Mouse (Mus musculus): Measurements from ENCODE around the gene Klhdc8a. TPM values are rescaled to one million over a fixed set of nuclear protein-coding genes. Genes with fewer than 3 reads are reported as not detected.

Klhdc8a gene
- polyA plus RNA-seq, 1 experiment from 2014 or later = 1.4 TPM

- Histone ChIP-seq H3K4me2 (replicated peaks; ENCODE audit: low read depth, low read length) (no peak overlapping the region), H3K4me3 (ENCODE audit: low read length) (no peak overlapping the region), H3K9ac (ENCODE audit: low read depth, low read length) (no peak overlapping the region), H3K27me3 (ENCODE audit: control insufficient read depth, insufficient read depth, low read length) (peaks cover 11% of the 10 kb centered on the region), H3K27ac (ENCODE audit: low read depth, low read length) (no peak overlapping the region), H3K4me1 (ENCODE audit: control insufficient read depth, insufficient read depth, low read length) (0 out of 2 replicates have a peak, but pooled peaks cover 11% of the 10 kb centered on the region), H3K9me3 (ENCODE audit: control insufficient read depth, low read length) (no peaks in the 10 kb centered on the region), H3K36me3 (ENCODE audit: control insufficient read depth, insufficient read depth, low read length) (no peaks in the 10 kb centered on the region)
- no peak for ATAC-seq (ENCODE audit: low FRiP score, low TSS enrichment)
- WGBS = 60% methylated on average over 7 of the region's 7 CpGs
These were observed 12.3 kb downstream of the Klhdc8a start for GRCm38 (mm10) chr1:132310754-132311153.

GRCm38 (mm10) chr1:132311174-132311859 lies 12.9 kb downstream of the Klhdc8a start:
- ATAC-seq (ENCODE audit: low FRiP score, low TSS enrichment) = no peak
- Histone ChIP-seq H3K27ac (ENCODE audit: low read depth, low read length) (no peak overlapping the region), H3K36me3 (ENCODE audit: control insufficient read depth, insufficient read depth, low read length) (no peaks in the 10 kb centered on the region), H3K4me3 (ENCODE audit: low read length) (no peak overlapping the region), H3K27me3 (ENCODE audit: control insufficient read depth, insufficient read depth, low read length) (peaks cover 11% of the 10 kb centered on the region), H3K9me3 (ENCODE audit: control insufficient read depth, low read length) (no peaks in the 10 kb centered on the region), H3K9ac (ENCODE audit: low read depth, low read length) (no peak overlapping the region), H3K4me1 (ENCODE audit: control insufficient read depth, insufficient read depth, low read length) (0 out of 2 replicates have a peak, but pooled peaks cover 11% of the 10 kb centered on the region), H3K4me2 (replicated peaks; ENCODE audit: low read depth, low read length) (no peak overlapping the region)
- 45% methylated on average over 10 of the region's 10 CpGs for WGBS

- no peak overlapping the region for H3K27ac ChIP-seq (ENCODE audit: low read depth, low read length)
- no peaks in the 10 kb centered on the region for H3K36me3 ChIP-seq (ENCODE audit: control insufficient read depth, insufficient read depth, low read length)
- peaks cover 18% of the 10 kb centered on the region for H3K27me3 ChIP-seq (ENCODE audit: control insufficient read depth, insufficient read depth, low read length)
- no peak overlapping the region for H3K4me3 ChIP-seq (ENCODE audit: low read length)
- H3K4me1 ChIP-seq (ENCODE audit: control insufficient read depth, insufficient read depth, low read length) = 0 out of 2 replicates have a peak, but pooled peaks cover 11% of the 10 kb centered on the region
- H3K4me2 ChIP-seq (replicated peaks; ENCODE audit: low read depth, low read length) = no peak overlapping the region
- no peak for ATAC-seq (ENCODE audit: low FRiP score, low TSS enrichment)
- H3K9ac ChIP-seq (ENCODE audit: low read depth, low read length) = no peak overlapping the region
- no peaks in the 10 kb centered on the region for H3K9me3 ChIP-seq (ENCODE audit: control insufficient read depth, low read length)
- WGBS = 55% methylated on average over 2 of the region's 2 CpGs
These were observed 13.6 kb downstream of the Klhdc8a start for GRCm38 (mm10) chr1:132312043-132312442.

- Histone ChIP-seq H3K9me3 (ENCODE audit: control insufficient read depth, low read length) (no peaks in the 10 kb centered on the region), H3K4me1 (ENCODE audit: control insufficient read depth, insufficient read depth, low read length) (0 out of 2 replicates have a peak, but pooled peaks cover 11% of the 10 kb centered on the region), H3K9ac (ENCODE audit: low read depth, low read length) (no peak overlapping the region), H3K4me3 (ENCODE audit: low read length) (no peak overlapping the region), H3K27ac (ENCODE audit: low read depth, low read length) (no peak overlapping the region), H3K36me3 (ENCODE audit: control insufficient read depth, insufficient read depth, low read length) (no peaks in the 10 kb centered on the region), H3K4me2 (replicated peaks; ENCODE audit: low read depth, low read length) (no peak overlapping the region), H3K27me3 (ENCODE audit: control insufficient read depth, insufficient read depth, low read length) (peaks cover 18% of the 10 kb centered on the region)
- peak; percentile 21; the same call in 1 of the 2 replicates for ATAC-seq (ENCODE audit: low FRiP score, low TSS enrichment)
- 58% methylated on average over 3 of the region's 3 CpGs for WGBS
These were observed 14.3 kb downstream of the Klhdc8a start for GRCm38 (mm10) chr1:132312703-132313102.

- H3K4me1 ChIP-seq (ENCODE audit: control insufficient read depth, insufficient read depth, low read length) = 0 out of 2 replicates have a peak, but pooled peaks cover 10% of the 10 kb centered on the region
- H3K36me3 ChIP-seq (ENCODE audit: control insufficient read depth, insufficient read depth, low read length) = no peaks in the 10 kb centered on the region
- peaks cover 18% of the 10 kb centered on the region for H3K27me3 ChIP-seq (ENCODE audit: control insufficient read depth, insufficient read depth, low read length)
- H3K9ac ChIP-seq (ENCODE audit: low read depth, low read length) = peak within 1 kb of the TSS; percentile 53
- H3K9me3 ChIP-seq (ENCODE audit: control insufficient read depth, low read length) = no peaks in the 10 kb centered on the region
- ATAC-seq (ENCODE audit: low FRiP score, low TSS enrichment) = peak; percentile 86
- peak within 1 kb of the TSS; percentile 91 for H3K4me2 ChIP-seq (replicated peaks; ENCODE audit: low read depth, low read length)
- under 1% methylated on average over 67 of the region's 67 CpGs for WGBS
- H3K4me3 ChIP-seq (ENCODE audit: low read length) = peak within 1 kb of the TSS; percentile 46
- H3K27ac ChIP-seq (ENCODE audit: low read depth, low read length) = no peak within 1 kb of the TSS
These were observed 17.6 kb downstream of the Klhdc8a start, which contains the start of gene Nuak2 for GRCm38 (mm10) chr1:132315889-132316624. Nuak2 (plus strand) TSS chr1:132316126.

- H3K9me3 ChIP-seq (ENCODE audit: control insufficient read depth, low read length) = no peaks in the 10 kb centered on the region
- H3K4me3 ChIP-seq (ENCODE audit: low read length) = peak overlapping the region; percentile 46
- WGBS = 34% methylated on average over 7 of the region's 7 CpGs
- no peak for ATAC-seq (ENCODE audit: low FRiP score, low TSS enrichment)
- H3K4me2 ChIP-seq (replicated peaks; ENCODE audit: low read depth, low read length) = peak overlapping the region; percentile 91
- no peak overlapping the region for H3K9ac ChIP-seq (ENCODE audit: low read depth, low read length)
- H3K36me3 ChIP-seq (ENCODE audit: control insufficient read depth, insufficient read depth, low read length) = no peaks in the 10 kb centered on the region
- no peak overlapping the region for H3K27ac ChIP-seq (ENCODE audit: low read depth, low read length)
- 0 out of 2 replicates have a peak, but pooled peaks cover 10% of the 10 kb centered on the region for H3K4me1 ChIP-seq (ENCODE audit: control insufficient read depth, insufficient read depth, low read length)
- H3K27me3 ChIP-seq (ENCODE audit: control insufficient read depth, insufficient read depth, low read length) = peaks cover 18% of the 10 kb centered on the region
These were observed 18.2 kb downstream of the Klhdc8a start for GRCm38 (mm10) chr1:132316625-132316994.

- H3K27me3 ChIP-seq (ENCODE audit: control insufficient read depth, insufficient read depth, low read length) = peaks cover 18% of the 10 kb centered on the region
- no peak overlapping the region for H3K9ac ChIP-seq (ENCODE audit: low read depth, low read length)
- WGBS = 88% methylated on average over 4 of the region's 4 CpGs
- no peak overlapping the region for H3K27ac ChIP-seq (ENCODE audit: low read depth, low read length)
- no peaks in the 10 kb centered on the region for H3K9me3 ChIP-seq (ENCODE audit: control insufficient read depth, low read length)
- no peak overlapping the region for H3K4me2 ChIP-seq (replicated peaks; ENCODE audit: low read depth, low read length)
- H3K4me3 ChIP-seq (ENCODE audit: low read length) = no peak overlapping the region
- no peak for ATAC-seq (ENCODE audit: low FRiP score, low TSS enrichment)
- peaks cover 5% of the 10 kb centered on the region; the same call in 1 of the 2 replicates for H3K4me1 ChIP-seq (ENCODE audit: control insufficient read depth, insufficient read depth, low read length)
- no peaks in the 10 kb centered on the region for H3K36me3 ChIP-seq (ENCODE audit: control insufficient read depth, insufficient read depth, low read length)
These were observed 19.0 kb downstream of the Klhdc8a start for GRCm38 (mm10) chr1:132317413-132317812.

GRCm38 (mm10) chr1:132317894-132318863 lies 19.8 kb downstream of the Klhdc8a start:
- H3K9me3 ChIP-seq (ENCODE audit: control insufficient read depth, low read length) = no peaks in the 10 kb centered on the region
- H3K9ac ChIP-seq (ENCODE audit: low read depth, low read length) = no peak overlapping the region
- WGBS = 48% methylated on average over 8 of the region's 8 CpGs
- no peak overlapping the region for H3K4me3 ChIP-seq (ENCODE audit: low read length)
- H3K4me1 ChIP-seq (ENCODE audit: control insufficient read depth, insufficient read depth, low read length) = peaks cover 12% of the 10 kb centered on the region
- peaks cover 18% of the 10 kb centered on the region for H3K27me3 ChIP-seq (ENCODE audit: control insufficient read depth, insufficient read depth, low read length)
- no peak overlapping the region for H3K4me2 ChIP-seq (replicated peaks; ENCODE audit: low read depth, low read length)
- H3K36me3 ChIP-seq (ENCODE audit: control insufficient read depth, insufficient read depth, low read length) = no peaks in the 10 kb centered on the region
- no peak for ATAC-seq (ENCODE audit: low FRiP score, low TSS enrichment)
- H3K27ac ChIP-seq (ENCODE audit: low read depth, low read length) = no peak overlapping the region
